Mouse (Mus musculus) thymus, adult 2 months (tissue): ENCODE data around the gene Mrpl34.

Experiments
- CTCF ChIP-seq: fragments of 200-500 bp; IDR thresholded peaks from 2 replicates; pipeline ENCODE4 v1.5.1; 2012; ENCODE audit warnings: mild to moderate bottlenecking, control low read depth, low read length, moderate library complexity, borderline replicate concordance; ENCODE audit not compliant: control insufficient read depth, poor library complexity, insufficient read depth; ENCODE audit errors: extremely low read depth
- POLR2A ChIP-seq: fragments of 200-500 bp; IDR thresholded peaks from 2 replicates; pipeline ENCODE4 v1.6.1; 2012; ENCODE audit warnings: mild to moderate bottlenecking, low read length, control low read depth, moderate library complexity; ENCODE audit not compliant: control insufficient read depth, poor library complexity, insufficient read depth; ENCODE audit errors: extremely low read depth

- no peak for TF ChIP-seq CTCF
- TF ChIP-seq POLR2A: no peak
These were observed 10.1 kb upstream of the Mrpl34 start for GRCm38 (mm10) chr8:71454668-71455067.
